Mouse (Mus musculus): ENCODE measurements around the gene Saa2.
"Not testable (repeated sequence)": the region's sequence is repeated elsewhere in the genome, so short reads cannot be mapped to it uniquely, and the experiment has no call there.

Gene Saa2

DNA sequence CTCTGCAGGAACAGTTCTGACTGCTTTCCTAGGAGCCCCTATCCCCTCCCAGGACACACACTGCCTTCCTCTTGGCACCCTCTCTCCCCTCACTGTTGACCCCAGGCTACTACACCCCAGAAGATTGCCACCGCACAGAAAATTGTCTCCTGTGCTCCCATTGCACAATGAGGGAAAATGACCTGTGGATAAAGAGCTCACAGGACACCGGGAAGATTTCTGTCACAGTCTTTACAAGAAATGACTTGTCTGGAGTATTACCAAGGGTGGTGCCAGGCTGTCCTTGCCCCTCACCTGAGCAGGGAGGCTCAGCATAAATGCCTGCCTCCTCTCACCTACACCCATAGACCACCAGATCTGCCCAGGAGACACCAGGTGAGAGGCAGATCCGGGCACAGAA lies at the start of gene Saa2:
Gene Saa2 (plus strand): TSS at position 301 of the 400 bp plus-strand sequence.
- no peak for DNase-seq

- DNase-seq, result peak; percentile 74 to 81
These were observed 41.2 kb upstream of the Saa2 start, which contains the start of gene Saal1 for GRCm38 (mm10) chr7:46710390-46710844. Saal1 (minus strand) TSS chr7:46710680.

DNA sequence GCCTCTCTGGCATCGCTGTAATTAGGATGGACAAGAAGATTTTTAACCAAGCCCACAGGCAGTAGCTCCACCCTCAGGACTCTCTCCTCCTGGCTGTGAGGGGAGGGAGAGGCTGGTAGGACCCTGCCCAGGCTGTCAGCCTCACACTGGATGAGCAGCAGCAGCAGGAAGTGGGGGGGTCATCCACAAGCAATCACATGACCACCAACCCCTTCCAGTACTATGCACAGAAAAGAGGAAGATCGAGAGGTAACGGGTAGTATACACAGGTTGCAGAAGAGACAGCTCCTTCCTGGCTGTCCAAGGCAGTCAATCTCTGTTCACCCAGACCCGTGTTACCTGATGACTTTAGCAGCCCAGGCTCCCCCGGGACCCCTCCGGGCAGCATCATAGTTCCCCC lies 39.3 kb upstream of the Saa2 start:
- no peak for DNase-seq

GRCm38 (mm10) chr7:46714518-46714917 lies 37.1 kb upstream of the Saa2 start:
- peak; percentile 57 to 77 for DNase-seq

DNA sequence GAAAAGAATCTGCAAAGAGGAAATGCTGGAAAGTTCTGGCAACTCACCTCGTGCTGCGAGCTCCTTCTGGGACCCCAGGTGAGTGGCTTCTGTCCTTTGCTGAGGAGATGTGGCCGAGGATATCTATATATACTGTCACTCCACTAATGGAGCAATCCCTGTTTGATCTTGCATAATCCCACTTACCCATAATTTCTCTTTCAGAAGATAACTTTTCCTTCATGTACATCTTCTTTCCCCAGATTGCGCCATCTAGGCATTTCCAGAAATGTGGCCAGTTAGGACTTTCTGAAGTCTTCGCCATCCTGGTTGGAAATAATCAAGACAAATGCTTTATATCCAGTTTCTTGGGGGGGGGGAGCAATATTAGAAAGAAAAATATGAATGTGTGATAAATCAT lies 36.0 kb upstream of the Saa2 start, which contains the start of gene Saa3:
Gene Saa3 (minus strand): TSS at position 101 of the 400 bp plus-strand sequence.
- DNase-seq, result no peak

DNA sequence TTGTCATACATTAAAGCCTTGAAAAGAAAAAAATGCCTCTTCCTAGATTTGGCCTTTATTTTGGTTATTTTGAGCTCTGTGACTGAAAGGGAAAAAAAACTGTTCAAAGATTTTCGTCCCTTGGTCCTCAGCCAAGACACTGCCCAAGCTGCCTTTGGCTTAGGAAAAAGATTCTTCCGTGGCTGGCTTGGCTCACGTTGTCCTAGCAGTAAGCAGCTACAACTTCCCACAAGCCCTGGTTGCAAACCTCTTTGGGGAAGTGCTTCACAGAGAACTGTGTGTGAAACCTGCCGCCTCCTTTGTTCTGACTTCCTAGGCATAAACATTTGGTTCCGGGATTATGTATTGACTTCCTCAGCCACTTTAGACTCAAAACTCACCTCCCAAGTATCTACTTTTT lies 34.7 kb upstream of the Saa2 start:
- DNase-seq, result peak; percentile 66 to 71

DNA sequence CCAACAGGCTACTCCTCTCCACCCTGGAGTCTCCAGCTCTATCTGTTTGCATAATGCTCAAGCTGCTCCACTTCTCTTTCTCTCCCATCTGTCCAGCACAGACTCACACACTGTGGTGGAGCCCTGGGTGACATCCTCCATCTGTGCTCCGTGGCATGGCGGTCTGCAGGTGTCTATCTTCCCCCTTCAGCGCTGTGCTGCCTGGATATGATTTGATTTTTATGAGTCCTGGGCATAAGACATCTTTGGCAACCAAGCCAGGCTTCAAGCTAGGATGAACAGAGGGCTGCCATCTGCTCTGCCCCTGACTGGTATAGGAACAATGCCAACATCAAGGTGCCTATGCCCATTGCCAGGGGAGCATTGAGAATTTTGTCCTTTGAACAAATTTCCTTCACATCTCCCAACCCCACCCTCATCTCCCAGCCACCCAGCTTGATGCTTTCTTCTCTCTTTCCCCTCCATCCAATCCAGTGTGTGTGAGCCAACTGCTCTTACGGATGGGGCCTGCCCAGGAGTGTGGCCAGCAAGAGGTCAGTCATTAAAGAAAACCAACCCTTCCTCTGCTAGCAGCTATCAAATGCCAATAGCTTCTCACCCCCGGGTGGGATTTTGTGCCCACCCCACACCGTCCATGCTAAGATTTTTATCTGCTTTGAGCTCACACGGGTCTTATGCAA lies 32.9 kb upstream of the Saa2 start:
- no peak for DNase-seq

GRCm38 (mm10) chr7:46719526-46719925 lies 32.1 kb upstream of the Saa2 start:
- DNase-seq, result peak; percentile 85 to 91

DNA sequence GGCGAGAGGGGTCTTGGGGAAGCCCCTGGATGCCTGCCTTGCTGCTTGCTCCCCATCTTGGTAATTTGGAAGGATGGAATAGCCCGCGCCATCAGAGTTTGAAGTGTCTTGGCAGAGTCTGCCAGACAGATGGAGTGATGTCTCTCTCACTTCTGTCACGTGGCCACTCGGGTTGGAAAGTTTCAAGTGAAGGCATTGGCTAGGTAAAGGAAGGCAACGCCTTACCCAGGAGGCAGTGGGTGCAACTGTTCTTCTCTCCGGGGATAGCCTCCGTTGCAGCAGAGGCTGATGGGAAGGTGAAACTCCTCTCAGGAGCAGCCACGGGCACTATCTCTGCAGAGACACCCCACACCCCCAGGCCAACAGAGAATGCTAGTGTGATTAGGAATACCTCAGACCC lies 31.1 kb upstream of the Saa2 start:
- peak; percentile 7 to 24 for DNase-seq

- DNase-seq, result no peak
These were observed 28.2 kb upstream of the Saa2 start for GRCm38 (mm10) chr7:46723354-46723753.

DNA sequence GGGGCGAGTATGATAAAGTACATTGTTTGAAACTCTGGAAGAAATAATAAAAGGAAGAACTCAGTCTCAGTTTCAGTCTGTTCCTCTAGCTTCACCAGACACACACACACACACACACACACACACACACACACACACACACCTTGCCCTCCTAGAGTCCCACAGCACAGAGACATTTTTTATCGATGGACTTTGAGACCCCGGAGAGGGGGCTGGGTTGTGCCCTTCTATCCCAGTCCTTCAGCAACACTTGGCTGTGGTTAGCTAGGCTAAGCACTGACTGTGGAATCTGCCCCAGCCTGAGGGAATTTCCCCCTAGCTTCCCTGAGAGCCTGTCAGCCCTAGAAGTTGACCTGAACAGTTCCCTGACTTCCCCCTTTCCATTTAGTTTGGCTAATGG lies 27.7 kb upstream of the Saa2 start:
- DNase-seq, result no peak

DNA sequence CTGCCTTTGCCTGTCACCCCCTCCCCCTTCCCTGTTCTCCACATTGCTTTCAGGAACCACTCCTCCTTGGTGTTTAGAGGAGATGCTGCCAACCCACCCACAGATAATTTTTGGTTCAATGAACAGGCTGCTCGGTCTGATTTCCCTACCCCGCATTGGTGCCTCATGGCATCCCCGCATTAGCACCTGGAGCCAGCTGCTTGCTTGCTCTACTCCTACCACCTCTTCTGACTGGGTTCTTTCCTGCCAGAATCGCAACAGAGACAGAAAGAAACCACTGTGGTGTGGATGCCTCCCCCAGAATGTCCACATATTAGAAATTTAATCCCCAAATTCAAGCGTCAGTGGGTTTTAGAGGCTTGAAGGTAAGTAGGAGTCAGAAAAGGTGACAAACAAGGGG lies 27.2 kb upstream of the Saa2 start:
- no peak for DNase-seq

DNA sequence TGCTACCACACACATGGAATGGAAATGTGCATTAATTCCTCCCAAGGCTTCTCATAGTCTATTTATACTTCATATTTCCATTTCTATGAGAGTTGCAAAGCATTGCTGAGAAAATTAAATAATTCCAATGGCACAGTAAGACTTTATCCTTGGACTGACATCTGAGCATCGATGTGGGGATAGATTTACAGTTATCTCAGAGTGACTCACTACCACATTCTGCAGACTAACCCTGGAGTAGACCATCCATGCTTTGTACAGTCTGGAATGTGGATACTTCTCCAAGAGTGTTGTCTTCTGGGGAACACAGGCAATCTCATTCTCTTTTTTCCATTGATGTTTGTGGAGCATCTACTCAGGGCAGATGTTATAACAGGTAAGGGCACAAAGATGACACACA lies 24.0 kb upstream of the Saa2 start:
- no peak for DNase-seq

GRCm38 (mm10) chr7:46732458-46732857 lies 19.1 kb upstream of the Saa2 start, which contains the start of gene Saa4:
Saa4 (minus strand) TSS chr7:46732603.
- no peak for DNase-seq

DNA sequence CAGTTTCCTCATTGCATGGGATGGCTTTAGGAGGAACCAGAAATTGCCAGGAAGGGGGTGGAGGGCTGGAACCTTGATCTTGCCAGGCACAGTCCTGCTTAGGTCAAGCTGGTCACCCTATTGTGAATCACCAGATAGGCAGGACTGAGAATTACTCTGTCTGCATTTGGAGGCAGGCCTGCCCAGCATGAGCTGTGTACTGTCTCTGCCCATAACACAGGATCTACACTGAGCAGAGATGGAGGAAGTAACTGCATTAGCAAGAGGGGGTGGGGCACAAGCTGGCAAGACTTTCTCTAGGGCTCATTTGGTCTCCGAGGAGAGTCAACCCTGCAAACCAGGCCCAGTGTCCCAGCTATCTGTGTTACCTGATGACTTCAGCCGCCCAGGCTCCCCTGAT lies 16.6 kb upstream of the Saa2 start:
- peak in 1 of 2 experiments; percentile 24 for DNase-seq

GRCm38 (mm10) chr7:46738561-46739460 lies 12.8 kb upstream of the Saa2 start:
- DNase-seq, result peak in 1 of 2 experiments; percentile 54

DNA sequence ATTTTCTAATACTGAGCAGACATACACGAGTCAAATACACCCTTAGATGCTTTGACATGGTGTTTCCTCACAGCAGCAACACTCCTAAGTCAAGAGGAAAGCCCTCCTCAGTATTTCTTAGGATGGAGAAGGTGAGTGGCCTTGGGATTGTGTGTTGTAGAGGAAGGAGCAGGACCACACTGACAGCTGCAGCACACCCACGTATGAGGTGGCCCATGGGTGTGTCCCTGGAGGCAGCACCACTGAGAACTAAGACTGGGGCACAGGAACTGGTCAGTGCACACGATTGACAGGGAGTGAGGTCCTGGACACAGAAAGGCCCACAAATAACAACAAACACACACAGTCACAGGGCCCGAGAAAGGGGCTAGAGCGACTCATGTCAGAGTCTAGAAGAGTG lies 11.5 kb upstream of the Saa2 start:
- DNase-seq, result not testable (repeated sequence)

DNA sequence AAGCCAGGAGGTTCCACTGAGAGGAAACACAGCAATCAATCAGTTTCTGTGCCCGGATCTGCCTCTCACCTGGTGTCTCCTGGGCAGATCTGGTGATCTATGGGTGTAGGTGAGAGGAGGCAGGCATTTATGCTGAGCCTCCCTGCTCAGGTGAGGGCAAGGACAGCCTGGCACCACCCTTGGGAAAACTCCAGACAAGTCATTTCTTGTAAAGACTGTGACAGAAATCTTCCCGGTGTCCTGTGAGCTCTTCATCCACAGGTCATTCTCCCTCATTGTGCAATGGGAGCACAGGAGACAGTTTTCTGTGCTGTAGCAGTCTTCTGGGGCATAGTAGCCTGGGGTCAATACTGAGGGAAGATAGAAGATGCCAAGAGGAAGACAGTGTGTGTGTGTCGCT lies 8.7 kb upstream of the Saa2 start, which contains the start of gene Saa1:
Gene Saa1 (minus strand): TSS at position 101 of the 400 bp plus-strand sequence.
- not testable (repeated sequence) for DNase-seq

DNA sequence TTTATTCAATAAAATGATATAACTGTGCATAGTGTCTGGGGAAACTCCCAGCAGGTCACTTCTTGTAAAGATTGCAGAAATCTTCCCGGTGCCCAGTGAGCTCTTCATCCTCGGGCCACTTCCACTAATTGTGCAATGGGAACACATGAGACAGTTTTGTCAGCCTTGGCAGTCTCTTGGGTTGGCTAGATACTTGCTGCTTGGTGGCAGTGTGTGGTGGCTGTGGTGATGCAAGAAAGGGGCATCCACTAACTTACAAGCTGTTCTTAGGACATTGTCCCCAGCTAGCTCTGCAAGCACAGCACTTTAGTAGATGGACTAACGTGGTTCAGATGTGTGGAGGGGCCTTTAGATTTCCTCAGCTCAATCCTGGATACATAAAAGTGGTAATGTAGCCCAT lies 5.8 kb upstream of the Saa2 start:
- peak; percentile 38 to 51 for DNase-seq

GRCm38 (mm10) chr7:46746381-46746780 lies 5.2 kb upstream of the Saa2 start:
- DNase-seq, result no peak

- DNase-seq, result no peak
These were observed 3.1 kb upstream of the Saa2 start for GRCm38 (mm10) chr7:46748459-46748858.

- no peak for DNase-seq
These were observed 9.6 kb downstream of the Saa2 start for GRCm38 (mm10) chr7:46761049-46761795.

DNA sequence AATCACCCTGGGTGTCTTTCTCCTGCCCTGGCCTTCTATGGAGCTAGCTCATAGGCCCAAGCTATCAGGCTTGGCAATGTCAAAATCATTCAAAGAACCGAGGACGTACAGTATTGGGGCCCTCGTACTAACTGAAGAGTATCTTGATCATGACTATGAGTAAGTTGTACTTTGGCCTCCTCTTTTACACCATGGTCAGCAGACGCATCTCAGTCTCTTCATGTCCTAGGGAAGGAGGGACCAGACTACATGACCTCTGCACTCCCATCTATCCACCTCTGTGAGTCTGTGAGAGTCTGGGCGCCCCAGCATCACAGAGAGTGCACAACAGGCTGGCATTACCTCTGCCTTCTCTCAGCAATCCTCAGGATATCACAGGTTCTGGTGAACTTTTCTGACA lies 11.0 kb downstream of the Saa2 start:
- DNase-seq, result no peak

All from lung, adult 18-20 months (tissue).